Mouse (Mus musculus) thymus, adult 2 months (tissue): ENCODE results near the gene Spryd7.

Experiments used
- CTCF ChIP-seq: fragments of 200-500 bp; IDR thresholded peaks from 2 replicates; pipeline ENCODE4 v1.5.1; 2012; ENCODE audit warnings: mild to moderate bottlenecking, control low read depth, low read length, moderate library complexity, borderline replicate concordance; ENCODE audit not compliant: control insufficient read depth, poor library complexity, insufficient read depth; ENCODE audit errors: extremely low read depth
- POLR2A ChIP-seq: fragments of 200-500 bp; IDR thresholded peaks from 2 replicates; pipeline ENCODE4 v1.6.1; 2012; ENCODE audit warnings: mild to moderate bottlenecking, low read length, control low read depth, moderate library complexity; ENCODE audit not compliant: control insufficient read depth, poor library complexity, insufficient read depth; ENCODE audit errors: extremely low read depth

GRCm38 (mm10) chr14:61516471-61517426 is 39.9 kb downstream of the Spryd7 start:
- no peak for TF ChIP-seq POLR2A
- TF ChIP-seq CTCF: no peak
